Mouse (Mus musculus) ES-E14 (cell line): ENCODE data around the gene Trim44.

Source experiments
- CHD2 ChIP-seq: IDR thresholded peaks from 2 replicates; pipeline ENCODE4 v1.6.1; 2014; ENCODE audit warnings: mild to moderate bottlenecking, low read depth, low read length, inconsistent platforms
- HCFC1 ChIP-seq: IDR thresholded peaks from 2 replicates; pipeline ENCODE4 v1.6.1; 2012; ENCODE audit warnings: low read length, inconsistent platforms, borderline replicate concordance; ENCODE audit not compliant: insufficient read depth
- MAFK ChIP-seq: IDR thresholded peaks from 2 replicates; pipeline ENCODE4 v1.6.1; 2014; ENCODE audit warnings: mild to moderate bottlenecking, low read depth, low read length, inconsistent platforms; ENCODE audit not compliant: insufficient read depth
- ZC3H11A ChIP-seq: IDR thresholded peaks from 2 replicates; pipeline ENCODE4 v1.6.1; 2012; ENCODE audit warnings: low read depth, mild to moderate bottlenecking, inconsistent platforms, low read length, borderline replicate concordance

GRCm38 (mm10) chr2:102446851-102447250 lies 39.2 kb upstream of the Trim44 start:
- TF ChIP-seq ZC3H11A (no peak), MAFK (no peak), CHD2 (no peak), HCFC1 (no peak)
